Mouse (Mus musculus) CD4-positive, CD25-positive, alpha-beta regulatory T cell, adult 2 months (primary cell): Measurements from ENCODE around the gene Vmn2r35.
"Not testable (repeated sequence)": the region's sequence is repeated elsewhere in the genome, so short reads cannot be mapped to it uniquely, and the experiment has no call there.

Experiments used
- DNase-seq: peaks from one replicate; pipeline ENCODE4 v3.0.0-alpha.2; 2012; ENCODE audit warnings: low read depth, low spot score

Vmn2r35 gene

DNA sequence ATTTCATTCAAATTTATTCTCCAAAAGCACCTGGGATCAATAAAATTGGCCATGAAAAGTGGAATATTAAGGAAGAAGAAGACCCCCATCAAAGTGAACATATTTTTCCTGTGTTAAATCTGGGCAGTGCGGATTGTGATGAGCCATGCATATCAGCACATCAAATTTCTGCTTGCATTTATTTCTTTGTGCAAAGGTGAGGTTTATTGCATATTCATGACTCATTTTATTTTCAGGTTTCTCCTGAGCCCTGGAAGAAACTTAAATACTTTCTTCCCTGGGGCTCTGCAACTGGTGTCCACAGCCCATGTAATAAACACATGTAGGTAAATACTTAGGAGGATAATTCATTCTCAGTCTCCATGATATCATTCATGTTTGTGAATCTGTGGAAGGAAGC lies at the start of gene Vmn2r35:
Gene Vmn2r35 (minus strand): TSS at position 101 of the 400 bp plus-strand sequence.
- DNase-seq, result not testable (repeated sequence)

DNA sequence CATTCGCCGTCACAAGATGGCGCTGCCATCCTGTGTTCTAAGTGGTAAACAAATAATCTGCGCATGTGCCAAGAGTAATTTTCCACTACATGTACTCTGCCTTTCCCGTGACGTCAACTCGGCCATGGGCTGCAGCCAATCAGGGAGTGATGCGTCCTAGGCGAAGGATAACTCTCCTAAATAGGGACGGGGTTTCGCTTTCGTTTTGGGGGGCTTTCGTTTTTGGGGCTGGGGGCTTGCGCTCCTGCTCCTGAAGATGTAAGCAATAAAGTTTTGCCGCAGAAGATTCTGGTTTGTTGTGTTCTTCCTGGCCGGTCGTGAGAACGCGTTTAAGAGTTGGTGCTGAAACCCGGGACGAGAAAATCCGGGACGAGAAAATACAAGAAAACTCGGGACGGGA lies 25.5 kb downstream of the Vmn2r35 start:
- DNase-seq, result not testable (repeated sequence)
